Mouse (Mus musculus) C2C12 (cell line): ENCODE measurements around the gene Mrps34. TPM values are rescaled to one million over a fixed set of nuclear protein-coding genes. Genes with fewer than 3 reads are reported as not detected.

Source experiments
- H3K27me3 ChIP-seq: one replicate; pipeline ENCODE4 v1.6.1; 2011; ENCODE audit not compliant: control insufficient read depth, insufficient read depth, insufficient read length
- H3K36me3 ChIP-seq: one replicate; pipeline ENCODE4 v1.6.1; 2011; ENCODE audit not compliant: control insufficient read depth, insufficient read depth
- H3K4me3 ChIP-seq: one replicate; pipeline ENCODE4 v1.5.1; 2011; ENCODE audit warnings: mild to moderate bottlenecking, control low read depth; ENCODE audit not compliant: poor library complexity, insufficient read depth, severe bottlenecking
- H3K79me2 ChIP-seq: one replicate; pipeline ENCODE4 v1.6.1; 2011; ENCODE audit not compliant: control insufficient read depth, insufficient read depth
- H3K79me3 ChIP-seq: one replicate; pipeline ENCODE4 v1.6.1; 2011; ENCODE audit warnings: low read depth, control low read depth
- H3ac ChIP-seq: one replicate; pipeline ENCODE3; 2011; ENCODE audit warnings: low read depth; ENCODE audit not compliant: control insufficient read depth, insufficient read length
- CEBPB ChIP-seq: IDR thresholded peaks from one replicate; pipeline ENCODE4 v1.6.1; 2011; ENCODE audit warnings: low read depth, mild to moderate bottlenecking, control low read depth, moderate library complexity
- CTCF ChIP-seq: IDR thresholded peaks from one replicate; pipeline ENCODE4 v1.5.1; 2011; ENCODE audit not compliant: control insufficient read depth, insufficient read depth, insufficient read length
- FOSL1 ChIP-seq: IDR thresholded peaks from one replicate; pipeline ENCODE4 v1.8.0; 2011; ENCODE audit warnings: mild to moderate bottlenecking, low read length; ENCODE audit not compliant: poor library complexity, insufficient read depth, severe bottlenecking
- MAX ChIP-seq: IDR thresholded peaks from one replicate; pipeline ENCODE4 v1.6.1; 2011; ENCODE audit warnings: mild to moderate bottlenecking, control low read depth
- MYOD1 ChIP-seq: IDR thresholded peaks from one replicate; pipeline ENCODE4 v1.6.1; 2011; ENCODE audit warnings: low read depth; ENCODE audit not compliant: control insufficient read depth, insufficient read length
- MYOG ChIP-seq: IDR thresholded peaks from one replicate; pipeline ENCODE4 v1.6.1; 2011; ENCODE audit not compliant: control insufficient read depth, insufficient read length; ENCODE audit errors: extremely low read depth
- USF1 ChIP-seq: IDR thresholded peaks from one replicate; pipeline ENCODE4 v1.6.1; 2011; ENCODE audit warnings: low read depth, mild to moderate bottlenecking, control low read depth, moderate library complexity
- polyA plus RNA-seq: library from polyadenylated mRNA; unstranded; fragments of >200 nt; fragmentation: generic; extraction: Trizol; gene quantifications from one replicate; pipeline ENCODE4 v1.2.1, GENCODE M21; 2012; ENCODE audit warnings: missing spikeins

Gene Mrps34
- polyA plus RNA-seq, 1 experiment, result 107 TPM

- H3K27me3 ChIP-seq, result peaks cover 5% of the 10 kb centered on the region
- no peaks in the 10 kb centered on the region for H3K79me2 ChIP-seq
- H3K79me3 ChIP-seq, result no peaks in the 10 kb centered on the region
- no peak overlapping the region for H3ac ChIP-seq
- H3K36me3 ChIP-seq, result no peaks in the 10 kb centered on the region
- no peak overlapping the region for H3K4me3 ChIP-seq
- no peak for TF ChIP-seq CEBPB
- no peak for TF ChIP-seq MAX
- no peak for TF ChIP-seq USF1
- TF ChIP-seq CTCF, result no peak
Observed at GRCm38 (mm10) chr17:24877336-24878116, 17.4 kb upstream of the Mrps34 start.

- no peaks in the 10 kb centered on the region for H3K79me2 ChIP-seq
- no peaks in the 10 kb centered on the region for H3K79me3 ChIP-seq
- H3K36me3 ChIP-seq, result no peaks in the 10 kb centered on the region
- no peak overlapping the region for H3K4me3 ChIP-seq
- TF ChIP-seq MYOD1 (no peak), MYOG (no peak), FOSL1 (no peak), USF1 (no peak), MAX (no peak), CTCF (no peak), CEBPB (no peak)
- H3K27me3 ChIP-seq, result peaks cover 5% of the 10 kb centered on the region
- no peak overlapping the region for H3ac ChIP-seq
Observed at GRCm38 (mm10) chr17:24878117-24878397, 16.9 kb upstream of the Mrps34 start.

GRCm38 (mm10) chr17:24878531-24878930 lies 16.4 kb upstream of the Mrps34 start:
- Histone ChIP-seq H3ac (no peak overlapping the region), H3K79me2 (no peaks in the 10 kb centered on the region), H3K27me3 (peaks cover 5% of the 10 kb centered on the region), H3K36me3 (no peaks in the 10 kb centered on the region), H3K4me3 (no peak overlapping the region), H3K79me3 (no peaks in the 10 kb centered on the region)
- TF ChIP-seq CTCF (no peak), USF1 (no peak), FOSL1 (no peak), MYOG (no peak), MAX (no peak), MYOD1 (no peak), CEBPB (no peak)

GRCm38 (mm10) chr17:24881738-24882440 lies 13.0 kb upstream of the Mrps34 start:
- no peaks in the 10 kb centered on the region for H3K27me3 ChIP-seq
- no peak overlapping the region for H3ac ChIP-seq
- H3K4me3 ChIP-seq, result no peak overlapping the region
- peaks cover 14% of the 10 kb centered on the region for H3K79me2 ChIP-seq
- peaks cover 9% of the 10 kb centered on the region for H3K79me3 ChIP-seq
- no peaks in the 10 kb centered on the region for H3K36me3 ChIP-seq
- TF ChIP-seq CTCF, result peak; percentile 53
- no peak for TF ChIP-seq MAX

- peaks cover 23% of the 10 kb centered on the region for H3K79me2 ChIP-seq
- H3K27me3 ChIP-seq, result no peaks in the 10 kb centered on the region
- no peak for TF ChIP-seq CTCF
- TF ChIP-seq FOSL1, result no peak
- H3K79me3 ChIP-seq, result peaks cover 9% of the 10 kb centered on the region
- no peak overlapping the region for H3ac ChIP-seq
- H3K36me3 ChIP-seq, result no peaks in the 10 kb centered on the region
- no peak overlapping the region for H3K4me3 ChIP-seq
Observed at GRCm38 (mm10) chr17:24884391-24884790, 10.5 kb upstream of the Mrps34 start.

- H3K4me3 ChIP-seq, result peak overlapping the region; percentile 96
- TF ChIP-seq FOSL1, result no peak
- TF ChIP-seq MYOD1, result no peak
- no peak for TF ChIP-seq MYOG
- no peak for TF ChIP-seq USF1
- no peak for TF ChIP-seq CEBPB
- TF ChIP-seq CTCF, result no peak
- peaks cover 23% of the 10 kb centered on the region for H3K79me2 ChIP-seq
- peaks cover 4% of the 10 kb centered on the region for H3K36me3 ChIP-seq
- peaks cover 9% of the 10 kb centered on the region for H3K79me3 ChIP-seq
- no peaks in the 10 kb centered on the region for H3K27me3 ChIP-seq
- H3ac ChIP-seq, result peak overlapping the region; percentile 43
Observed at GRCm38 (mm10) chr17:24885356-24886133, 9.4 kb upstream of the Mrps34 start.
